Mouse (Mus musculus) kidney, adult 2 months (tissue): ENCODE measurements around the gene 1700057G04Rik. TPM values are rescaled to one million over a fixed set of nuclear protein-coding genes. Genes with fewer than 3 reads are reported as not detected.

Experiments
- DNase-seq: peaks from one replicate; pipeline ENCODE4 v3.0.0; 2021
- H3K27ac ChIP-seq: fragments of 200-500 bp; 2 replicates; pipeline ENCODE4 v1.5.1; 2012; ENCODE audit warnings: low read depth, low read length, control low read depth, inconsistent platforms; ENCODE audit not compliant: insufficient read depth
- H3K27me3 ChIP-seq: fragments of 200-500 bp; replicated peaks from 2 replicates; pipeline ENCODE4 v1.6.1; 2012; ENCODE audit warnings: mild to moderate bottlenecking, moderate library complexity, low read length, inconsistent platforms; ENCODE audit not compliant: control insufficient read depth, insufficient read depth
- H3K36me3 ChIP-seq: fragments of 200-500 bp; 2 replicates; pipeline ENCODE4 v1.6.1; 2012; ENCODE audit warnings: mild to moderate bottlenecking, moderate library complexity, low read length, inconsistent platforms; ENCODE audit not compliant: control insufficient read depth, insufficient read depth
- H3K4me1 ChIP-seq: fragments of 200-500 bp; 2 replicates; pipeline ENCODE4 v1.6.1; 2011; ENCODE audit warnings: low read length; ENCODE audit not compliant: control insufficient read depth, insufficient read depth
- H3K4me3 ChIP-seq: fragments of 200-500 bp; 2 replicates; pipeline ENCODE4 v1.5.1; 2011; ENCODE audit warnings: mild to moderate bottlenecking, low read depth, low read length, control low read depth; ENCODE audit not compliant: insufficient read depth
- CTCF ChIP-seq: fragments of 200-500 bp; conservative IDR thresholded peaks from 2 replicates; pipeline ENCODE4 v1.5.1; 2011; ENCODE audit warnings: low read depth, mild to moderate bottlenecking, control low read depth, low read length, moderate library complexity, mixed read lengths; ENCODE audit not compliant: insufficient read depth, insufficient read length
- POLR2A ChIP-seq: fragments of 200-500 bp; IDR thresholded peaks from one replicate; pipeline ENCODE4 v1.6.1; 2011; ENCODE audit warnings: low read depth, low read length, control low read depth
- WGBS: fragments of 180-500 bp; shearing (Covaris S2); methylation state at CpG from one replicate; pipeline ENCODE4 v1.1.7; 2018; 5-methylcytosine and 5-hydroxymethylcytosine counted together
- polyA plus RNA-seq: library from polyadenylated mRNA; depleted of rRNA; stranded (reverse); fragments of >200 nt; gene quantifications from 2 replicates; pipeline ENCODE4 v1.2.3, GENCODE M21; 2012

Gene 1700057G04Rik
- polyA plus RNA-seq, 1 experiment = not detected

DNA sequence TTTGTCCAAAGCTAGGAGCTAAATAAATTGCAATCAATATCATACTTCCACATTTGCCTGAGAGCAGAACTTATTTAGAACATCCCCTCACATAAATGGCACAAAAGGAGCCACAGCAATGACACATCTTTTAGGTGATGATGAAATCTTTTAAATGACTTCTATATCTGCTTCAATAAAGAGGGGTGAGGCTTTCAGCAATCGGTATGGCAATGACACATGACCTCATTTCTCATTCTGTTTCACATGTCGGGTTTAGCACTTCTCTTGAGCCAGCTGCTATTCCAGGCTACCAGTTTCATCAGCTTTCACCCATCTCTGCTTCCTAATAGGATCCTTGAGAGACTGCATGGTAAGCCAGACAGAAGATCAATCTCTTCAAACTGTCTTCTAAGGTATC, 54.3 kb downstream of the 1700057G04Rik start:
- Histone ChIP-seq H3K4me1 (no peaks in the 10 kb centered on the region), H3K27me3 (no peaks in the 10 kb centered on the region), H3K36me3 (no peaks in the 10 kb centered on the region), H3K27ac (no peak overlapping the region), H3K4me3 (no peak overlapping the region)
- DNase-seq = no peak
- 78% methylated on average over 2 of the region's 2 CpGs for WGBS
- no peak for TF ChIP-seq CTCF
- TF ChIP-seq POLR2A = no peak

DNA sequence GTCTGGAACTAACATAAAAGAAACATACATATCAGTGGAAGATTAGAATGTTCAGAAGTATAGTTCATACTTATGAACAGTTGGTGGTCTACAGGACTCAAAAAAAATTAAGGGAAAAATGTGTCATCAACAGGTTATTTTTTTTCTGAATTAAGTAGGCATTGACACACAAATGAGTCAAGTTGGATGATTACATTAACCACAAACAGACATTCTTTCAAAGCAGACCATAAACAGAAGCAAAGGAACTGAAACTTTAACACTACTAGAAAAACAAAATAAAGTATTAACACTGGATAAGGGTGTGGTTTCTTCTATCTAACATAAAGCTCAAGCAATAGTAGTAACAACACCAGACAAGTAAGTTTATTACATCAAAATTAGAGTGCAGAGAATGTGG, 59.7 kb downstream of the 1700057G04Rik start:
- DNase-seq = no peak
- no peak for TF ChIP-seq POLR2A
- TF ChIP-seq CTCF = no peak
- Histone ChIP-seq H3K27me3 (no peaks in the 10 kb centered on the region), H3K36me3 (no peaks in the 10 kb centered on the region), H3K4me1 (peaks cover 4% of the 10 kb centered on the region), H3K27ac (no peak overlapping the region), H3K4me3 (no peak overlapping the region)

- Histone ChIP-seq H3K4me1 (peaks cover 11% of the 10 kb centered on the region), H3K4me3 (no peak overlapping the region), H3K36me3 (no peaks in the 10 kb centered on the region), H3K27me3 (no peaks in the 10 kb centered on the region), H3K27ac (peak overlapping the region; percentile 62)
- no peak for DNase-seq
- no peak for TF ChIP-seq POLR2A
- TF ChIP-seq CTCF = no peak
- whole genome bisulfite sequencing = 20% methylated on average over 4 of the region's 4 CpGs
Observed at GRCm38 (mm10) chr9:92373896-92374295, 64.7 kb downstream of the 1700057G04Rik start.

DNA sequence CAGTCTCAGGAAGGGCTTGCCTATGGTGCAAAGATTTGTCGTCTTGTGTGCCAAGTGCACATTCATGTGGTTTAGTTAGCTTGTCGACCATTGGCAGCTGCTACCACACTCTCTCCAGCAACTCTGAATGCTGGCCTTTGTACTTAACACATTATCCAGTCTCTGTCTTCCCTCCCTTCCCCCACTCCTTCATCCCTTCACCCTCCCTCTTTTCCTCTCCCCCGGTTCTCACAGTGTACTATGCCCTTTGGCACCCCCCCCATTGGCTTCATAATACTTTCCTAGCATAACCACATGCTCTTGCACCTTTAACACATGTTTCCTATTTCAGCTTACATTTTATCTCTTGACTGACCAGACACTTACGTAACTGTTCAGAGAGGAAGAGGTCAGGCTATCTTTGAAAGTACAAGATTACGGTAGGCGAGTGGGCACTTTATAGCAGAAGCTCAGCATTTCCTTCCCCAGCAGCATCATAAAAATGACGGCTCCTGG, 65.6 kb downstream of the 1700057G04Rik start:
- H3K36me3 ChIP-seq = no peaks in the 10 kb centered on the region
- H3K4me3 ChIP-seq = no peak overlapping the region; the same call in 1 of the 2 replicates
- DNase-seq = peak; percentile 93
- no peaks in the 10 kb centered on the region for H3K27me3 ChIP-seq
- H3K4me1 ChIP-seq = peaks cover 11% of the 10 kb centered on the region
- H3K27ac ChIP-seq = peak overlapping the region; percentile 90
- TF ChIP-seq CTCF (no peak), POLR2A (no peak)
- 20% methylated on average over 7 of the region's 7 CpGs for WGBS

DNA sequence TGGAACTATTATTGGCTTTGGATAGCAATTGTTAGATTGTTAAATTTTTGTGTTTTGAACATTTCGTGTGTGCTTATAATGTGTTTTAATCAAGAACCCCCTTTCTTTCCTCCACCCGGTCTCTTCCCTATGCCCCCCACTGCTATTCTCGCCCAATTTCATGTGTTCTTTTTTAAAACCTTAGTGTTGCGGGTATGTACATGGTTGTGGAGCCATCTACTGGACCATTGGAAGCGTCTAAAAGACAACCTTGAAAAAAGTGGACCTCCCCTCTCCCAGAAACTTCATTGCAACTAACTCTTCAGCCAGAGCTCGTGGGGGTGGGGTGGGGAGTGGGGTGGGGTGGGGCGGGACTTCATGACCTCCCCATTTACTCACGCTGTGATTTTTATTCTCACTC, 66.2 kb downstream of the 1700057G04Rik start:
- TF ChIP-seq POLR2A (no peak), CTCF (peak; percentile 37)
- Histone ChIP-seq H3K4me3 (no peak overlapping the region), H3K36me3 (no peaks in the 10 kb centered on the region), H3K4me1 (peaks cover 11% of the 10 kb centered on the region), H3K27ac (peak overlapping the region; percentile 90), H3K27me3 (no peaks in the 10 kb centered on the region)
- WGBS = 27% methylated on average over 8 of the region's 8 CpGs
- peak; percentile 63 for DNase-seq

DNA sequence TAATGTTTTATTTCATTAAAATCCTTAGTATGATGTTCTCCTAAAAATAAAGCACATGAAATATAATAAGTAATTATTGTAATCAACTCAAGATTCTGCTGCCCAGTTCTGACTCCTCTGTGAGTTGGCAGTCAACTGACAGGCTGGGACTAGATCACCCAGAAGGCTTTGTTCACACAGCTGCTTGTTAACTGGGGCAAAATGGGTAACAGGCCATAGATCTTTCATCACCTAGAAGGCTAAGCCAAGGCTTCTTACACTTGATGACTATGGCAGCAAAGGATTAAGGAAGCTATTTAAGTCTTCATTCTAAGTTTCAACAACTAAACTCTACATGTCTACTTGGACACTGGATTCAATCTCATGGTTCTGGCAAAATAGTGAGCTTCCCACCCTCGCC, 68.8 kb downstream of the 1700057G04Rik start:
- no peak for DNase-seq
- no peaks in the 10 kb centered on the region for H3K27me3 ChIP-seq
- no peak overlapping the region for H3K4me3 ChIP-seq
- no peaks in the 10 kb centered on the region for H3K36me3 ChIP-seq
- TF ChIP-seq CTCF = no peak
- no peak for TF ChIP-seq POLR2A
- H3K4me1 ChIP-seq = peaks cover 11% of the 10 kb centered on the region
- 100% methylated on average over 1 of the region's 1 CpGs for WGBS
- no peak overlapping the region for H3K27ac ChIP-seq

DNA sequence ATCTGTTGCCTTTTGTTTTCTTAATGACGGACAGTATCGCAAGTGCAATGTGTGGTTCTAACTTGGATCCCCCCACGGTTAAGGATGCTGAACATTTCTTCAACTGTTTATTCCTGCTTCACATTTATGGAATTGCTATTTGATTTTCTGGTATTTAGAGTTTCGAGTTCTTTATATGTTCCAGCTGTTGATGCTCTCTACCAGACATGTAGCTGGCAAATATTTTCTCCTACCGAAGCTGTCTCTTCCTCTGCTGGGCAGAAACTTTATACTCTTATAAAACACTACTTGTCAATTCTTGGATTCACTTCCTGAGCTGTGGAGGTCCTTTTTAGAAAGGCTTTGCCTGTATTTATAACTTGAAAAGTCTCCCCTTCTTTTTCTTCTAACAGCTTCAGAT, 70.1 kb downstream of the 1700057G04Rik start:
- no peak overlapping the region for H3K4me3 ChIP-seq
- TF ChIP-seq CTCF = no peak
- no peak for TF ChIP-seq POLR2A
- no peaks in the 10 kb centered on the region for H3K36me3 ChIP-seq
- no peaks in the 10 kb centered on the region for H3K27me3 ChIP-seq
- H3K4me1 ChIP-seq = peaks cover 6% of the 10 kb centered on the region
- no peak for DNase-seq
- no peak overlapping the region for H3K27ac ChIP-seq
- WGBS = 59% methylated on average over 5 of the region's 5 CpGs
